Mouse (Mus musculus) inflammation-experienced regulatory T-cells, adult 6 months (primary cell): ENCODE measurements around the gene Ces2e. TPM values are rescaled to one million over a fixed set of nuclear protein-coding genes. Genes with fewer than 3 reads are reported as not detected.
A peak's percentile ranks its signal among the peaks of the same experiment; 100 is the strongest.
"Not testable (repeated sequence)": the region's sequence is repeated elsewhere in the genome, so short reads cannot be mapped to it uniquely, and the experiment has no call there.

Experiments used
- ATAC-seq: one replicate; pipeline ENCODE4 v1.8.0; 2017
- polyA plus RNA-seq, 3 experiments: library from polyadenylated mRNA; unstranded; fragments of 100-300 nt; shearing (Covaris generic); gene quantifications; one replicate each; pipeline ENCODE4 v1.2.1; 2017

Ces2e gene
- polyA plus RNA-seq, result not detected

- ATAC-seq, result no peak
These were observed at the start of gene Ces2e for GRCm38 (mm10) chr8:104925972-104926596. Gene Ces2e, plus strand, starts transcription at chr8:104926260.

GRCm38 (mm10) chr8:104886223-104886926, 39.7 kb upstream of the Ces2e start:
- peak; percentile 98 for ATAC-seq

GRCm38 (mm10) chr8:104901746-104902145, 24.3 kb upstream of the Ces2e start:
- ATAC-seq, result no peak

GRCm38 (mm10) chr8:104907111-104907510, 18.9 kb upstream of the Ces2e start:
- ATAC-seq, result no peak

GRCm38 (mm10) chr8:104909021-104909420, 17.0 kb upstream of the Ces2e start:
- ATAC-seq, result not testable (repeated sequence)

- not testable (repeated sequence) for ATAC-seq
These were observed 16.4 kb upstream of the Ces2e start for GRCm38 (mm10) chr8:104909651-104910050.

- no peak for ATAC-seq
These were observed 1.2 kb downstream of the Ces2e start for GRCm38 (mm10) chr8:104927301-104927700.

- no peak for ATAC-seq
These were observed 18.6 kb downstream of the Ces2e start for GRCm38 (mm10) chr8:104944665-104945064.

GRCm38 (mm10) chr8:104947056-104947455, 21.0 kb downstream of the Ces2e start, which contains the start of gene Ces2f:
Gene Ces2f, plus strand, starts transcription at chr8:104947356.
- no peak for ATAC-seq

GRCm38 (mm10) chr8:104949031-104949430, 23.0 kb downstream of the Ces2e start:
- ATAC-seq, result no peak

- no peak for ATAC-seq
These were observed 35.5 kb downstream of the Ces2e start, which contains the start of gene Ces2g for GRCm38 (mm10) chr8:104961537-104961961. Gene Ces2g, plus strand, starts transcription at chr8:104961718.

- ATAC-seq, result no peak
These were observed 36.3 kb downstream of the Ces2e start for GRCm38 (mm10) chr8:104962229-104962901.

GRCm38 (mm10) chr8:104963375-104963894, 37.4 kb downstream of the Ces2e start:
- no peak for ATAC-seq

GRCm38 (mm10) chr8:104984126-104984525, 58.1 kb downstream of the Ces2e start:
- no peak for ATAC-seq

Other genes starting within 250 kb of the Ces2e start
- not detected for gene Ces2a, start 192.3 kb upstream of the Ces2e start, polyA plus RNA-seq
- under 1 TPM in 1 of 3 experiments, not detected in 2; 0.13 TPM for gene Ces2b, start 94.7 kb upstream of the Ces2e start, polyA plus RNA-seq
- gene Ces2c, start 79.2 kb upstream of the Ces2e start, polyA plus RNA-seq, result 10 to 100 TPM; 13.5 to 37.4 (median 35.5) TPM
- not detected for gene Ces2f, start 21.1 kb downstream of the Ces2e start, polyA plus RNA-seq
- under 1 TPM in 1 of 3 experiments, not detected in 2; 0.78 TPM for gene Ces2g, start 35.5 kb downstream of the Ces2e start, polyA plus RNA-seq
- gene Ces2h, start 74.6 kb downstream of the Ces2e start, polyA plus RNA-seq, result not detected
- not detected for gene Ces3a, start 122.3 kb downstream of the Ces2e start, polyA plus RNA-seq
- gene Ces3b, start 157.5 kb downstream of the Ces2e start, polyA plus RNA-seq, result not detected
- not detected for gene Ces4a, start 205.5 kb downstream of the Ces2e start, polyA plus RNA-seq
- gene Cbfb, start 244.4 kb downstream of the Ces2e start, polyA plus RNA-seq, result 10 to 100 TPM; 34.4 to 53.8 (median 42.1) TPM